Mouse (Mus musculus) hindbrain, embryonic 13.5 days (tissue): ENCODE measurements at regions not wholly inside any gene's neighbourhood (a gene's known extent, or its start where the extent isn't known, plus 50 kb on each side); places are given as distances from the start of the nearest gene placed in this dataset.
"Not testable (repeated sequence)": the region's sequence is repeated elsewhere in the genome, so short reads cannot be mapped to it uniquely, and the experiment has no call there.

Source experiments
- ATAC-seq: fragments of 200-750 bp; cut with Nextera tagmentation; 2 replicates; pipeline ENCODE4 v1.8.0; 2017; ENCODE audit warnings: moderate TSS enrichment; ENCODE audit not compliant: low FRiP score
- H3K27ac ChIP-seq: fragments of 300-500 bp; sonication (generic); 2 replicates; pipeline ENCODE4 v1.5.1; 2015; ENCODE audit warnings: inconsistent platforms, mild to moderate bottlenecking, moderate library complexity
- H3K27me3 ChIP-seq: fragments of 300-500 bp; sonication (generic); 2 replicates; pipeline ENCODE4 v1.6.1; 2015; ENCODE audit warnings: mild to moderate bottlenecking, inconsistent platforms
- H3K36me3 ChIP-seq: fragments of 300-500 bp; sonication (generic); 2 replicates; pipeline ENCODE4 v1.6.1; 2015; ENCODE audit warnings: mild to moderate bottlenecking, inconsistent platforms
- H3K4me1 ChIP-seq: fragments of 300-500 bp; sonication (generic); replicated peaks from 2 replicates; pipeline ENCODE4 v1.6.1; 2015; ENCODE audit warnings: inconsistent platforms
- H3K4me2 ChIP-seq: fragments of 300-500 bp; sonication (generic); 2 replicates; pipeline ENCODE4 v1.6.1; 2015; ENCODE audit warnings: inconsistent platforms, mild to moderate bottlenecking, moderate library complexity
- H3K4me3 ChIP-seq: fragments of 300-500 bp; sonication (generic); 2 replicates; pipeline ENCODE4 v1.5.1; 2015; ENCODE audit warnings: mild to moderate bottlenecking, inconsistent platforms
- H3K9ac ChIP-seq: fragments of 300-500 bp; sonication (generic); 2 replicates; pipeline ENCODE4 v1.6.1; 2015; ENCODE audit warnings: mild to moderate bottlenecking, inconsistent platforms
- H3K9me3 ChIP-seq: fragments of 300-500 bp; sonication (generic); 2 replicates; pipeline ENCODE4 v1.6.1; 2016; ENCODE audit warnings: inconsistent platforms
- WGBS: fragments of 180-500 bp; shearing (Covaris S2); methylation state at CpG from one replicate; pipeline ENCODE4 v1.1.7; 2015; 5-methylcytosine and 5-hydroxymethylcytosine counted together

DNA sequence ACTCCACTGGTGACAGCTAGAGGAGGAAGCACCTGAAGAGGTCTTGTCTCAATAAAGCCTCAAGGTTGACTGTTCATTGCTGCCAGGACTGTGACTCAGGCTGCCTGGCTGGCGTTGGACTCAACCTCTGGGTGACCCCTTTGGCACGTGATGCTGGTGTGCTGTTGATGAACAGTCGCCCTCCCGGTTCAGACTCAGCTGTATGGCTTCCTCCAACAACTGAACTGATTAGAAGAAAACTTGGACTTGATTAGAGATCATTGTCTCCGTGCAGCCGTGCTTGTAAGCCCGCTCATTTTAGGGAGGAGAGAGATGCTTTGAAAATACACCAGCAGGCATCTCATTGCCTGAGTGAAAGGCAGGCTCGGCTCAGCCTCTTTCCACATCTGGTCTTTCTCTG is 103.2 kb upstream of the Nxpe4 start:
- Histone ChIP-seq H3K27me3 (no peaks in the 10 kb centered on the region), H3K4me2 (no peak overlapping the region), H3K4me1 (peaks cover 17% of the 10 kb centered on the region), H3K9ac (no peak overlapping the region), H3K9me3 (no peaks in the 10 kb centered on the region), H3K36me3 (no peaks in the 10 kb centered on the region), H3K4me3 (no peak overlapping the region), H3K27ac (peak overlapping the region; percentile 48)
- ATAC-seq, result no peak
- 56% methylated on average over 8 of the region's 8 CpGs for WGBS

DNA sequence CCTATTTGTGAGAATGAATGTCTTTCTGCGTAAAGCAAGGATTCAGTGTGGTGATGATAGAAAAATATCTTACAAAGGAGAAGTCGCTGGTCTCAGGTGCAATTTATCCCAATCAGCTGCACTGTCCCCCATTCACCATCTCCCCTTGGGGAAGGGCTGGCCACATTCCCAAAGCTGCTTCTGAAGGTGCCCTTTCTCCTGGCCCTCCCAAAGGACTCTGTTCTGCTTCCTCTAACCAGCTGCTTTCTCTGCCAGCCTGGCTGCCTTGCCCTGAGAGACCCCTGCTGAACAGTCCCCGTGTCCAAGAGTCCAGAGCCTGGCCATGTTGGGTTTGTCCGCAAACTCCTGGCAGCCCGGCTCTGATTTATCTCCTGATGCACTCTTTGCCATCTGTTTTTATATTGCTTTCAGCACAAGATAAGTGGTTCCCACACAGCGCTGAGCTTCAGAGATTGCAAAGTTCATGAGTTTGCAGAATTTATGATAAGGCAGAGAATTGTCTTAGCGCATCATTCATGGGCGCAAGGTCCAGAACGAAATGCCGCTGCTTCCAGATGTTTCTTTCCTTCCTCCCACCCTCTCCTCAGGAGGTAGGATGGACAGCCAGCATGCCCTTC is 102.2 kb upstream of the Nxpe4 start:
- H3K4me3 ChIP-seq, result no peak overlapping the region
- WGBS, result 89% methylated on average over 10 of the region's 10 CpGs
- H3K4me1 ChIP-seq, result peaks cover 15% of the 10 kb centered on the region
- no peak overlapping the region for H3K9ac ChIP-seq
- H3K27ac ChIP-seq, result no peak overlapping the region
- H3K27me3 ChIP-seq, result no peaks in the 10 kb centered on the region
- no peak overlapping the region for H3K4me2 ChIP-seq
- H3K9me3 ChIP-seq, result no peaks in the 10 kb centered on the region
- ATAC-seq, result no peak
- no peaks in the 10 kb centered on the region for H3K36me3 ChIP-seq

DNA sequence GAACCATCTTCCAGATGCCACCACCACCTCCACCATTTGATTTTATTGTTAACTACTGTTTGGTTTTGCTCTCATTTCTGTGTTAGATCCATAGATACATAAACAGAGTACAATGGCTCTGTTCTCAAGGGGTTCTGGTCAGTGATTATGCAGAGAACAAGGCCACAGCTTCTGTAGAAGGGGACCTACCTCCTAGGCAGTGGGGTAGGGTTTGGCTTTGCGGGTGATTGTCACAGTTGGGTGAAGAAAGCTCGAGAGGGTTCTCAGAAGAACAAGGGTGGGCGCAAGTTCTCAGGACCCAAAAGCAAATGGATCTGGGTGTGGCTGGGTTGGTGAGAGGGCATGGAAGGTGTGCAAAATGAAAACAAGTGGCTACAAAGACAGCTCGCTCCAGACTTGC is 100.8 kb upstream of the Nxpe4 start:
- H3K27me3 ChIP-seq, result no peaks in the 10 kb centered on the region
- 90% methylated on average over 4 of the region's 4 CpGs for WGBS
- no peaks in the 10 kb centered on the region for H3K36me3 ChIP-seq
- H3K9ac ChIP-seq, result no peak overlapping the region
- no peak overlapping the region for H3K27ac ChIP-seq
- H3K4me3 ChIP-seq, result no peak overlapping the region
- ATAC-seq, result no peak
- no peak overlapping the region for H3K4me2 ChIP-seq
- H3K4me1 ChIP-seq, result peaks cover 4% of the 10 kb centered on the region; the same call in 1 of the 2 replicates
- H3K9me3 ChIP-seq, result no peaks in the 10 kb centered on the region

DNA sequence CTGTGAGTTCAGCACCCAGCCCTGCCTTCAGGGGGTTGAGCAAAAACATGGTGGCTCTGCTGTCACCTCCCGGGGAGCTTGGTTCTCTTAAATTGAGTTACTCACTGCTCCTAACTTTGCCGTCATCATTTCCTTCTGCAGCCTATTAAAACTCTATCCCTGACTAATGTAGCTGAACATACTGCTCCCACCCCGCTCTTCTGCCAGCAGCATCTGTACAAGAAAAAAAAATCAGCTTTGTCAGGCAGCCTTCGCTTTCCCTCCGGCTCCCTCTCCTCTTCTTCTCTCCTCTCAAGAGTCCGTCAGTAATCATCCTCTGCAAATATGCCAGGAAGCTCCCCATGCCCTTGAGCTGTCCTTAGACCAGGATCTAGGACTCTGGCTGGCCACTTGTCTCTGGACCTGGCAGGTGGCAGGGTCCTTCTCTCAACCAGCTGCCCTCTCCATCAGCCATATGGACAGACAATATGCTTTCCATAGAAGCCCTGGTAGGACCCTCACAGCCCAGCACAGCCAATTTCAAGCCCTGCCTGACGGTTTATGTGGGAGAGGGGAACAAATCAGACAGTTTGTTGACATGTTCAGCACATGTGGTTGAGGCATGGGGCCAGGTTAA is 95.0 kb upstream of the Nxpe4 start:
- 68% methylated on average over 7 of the region's 7 CpGs for WGBS
- H3K27ac ChIP-seq, result peak overlapping the region; percentile 72
- H3K36me3 ChIP-seq, result no peaks in the 10 kb centered on the region
- H3K9me3 ChIP-seq, result no peaks in the 10 kb centered on the region
- H3K4me1 ChIP-seq, result peaks cover 11% of the 10 kb centered on the region
- H3K4me3 ChIP-seq, result no peak overlapping the region
- H3K9ac ChIP-seq, result no peak overlapping the region
- no peak overlapping the region for H3K4me2 ChIP-seq
- H3K27me3 ChIP-seq, result no peaks in the 10 kb centered on the region
- ATAC-seq, result no peak

DNA sequence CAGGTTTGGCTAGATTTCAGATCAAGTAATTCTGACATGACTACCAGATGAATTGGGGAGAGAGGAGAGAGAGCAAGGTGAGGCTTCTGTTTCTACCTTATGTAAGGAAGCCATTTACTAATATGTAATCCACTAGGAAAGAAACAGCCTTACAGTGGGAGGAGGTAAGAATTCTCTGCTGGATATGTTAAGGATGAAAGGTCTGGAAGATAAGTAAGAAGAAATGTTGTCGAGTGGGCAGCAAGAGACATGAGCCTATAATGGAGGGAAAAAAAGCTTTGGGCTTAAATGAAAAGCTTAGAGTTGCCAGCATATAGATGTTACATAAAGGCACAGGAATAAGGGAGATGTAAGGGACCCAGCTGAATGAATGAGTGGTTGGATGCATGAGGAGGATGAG is 89.2 kb upstream of the Nxpe4 start:
- H3K9me3 ChIP-seq, result no peaks in the 10 kb centered on the region
- no peak for ATAC-seq
- 81% methylated on average over 1 of the region's 1 CpGs for WGBS

DNA sequence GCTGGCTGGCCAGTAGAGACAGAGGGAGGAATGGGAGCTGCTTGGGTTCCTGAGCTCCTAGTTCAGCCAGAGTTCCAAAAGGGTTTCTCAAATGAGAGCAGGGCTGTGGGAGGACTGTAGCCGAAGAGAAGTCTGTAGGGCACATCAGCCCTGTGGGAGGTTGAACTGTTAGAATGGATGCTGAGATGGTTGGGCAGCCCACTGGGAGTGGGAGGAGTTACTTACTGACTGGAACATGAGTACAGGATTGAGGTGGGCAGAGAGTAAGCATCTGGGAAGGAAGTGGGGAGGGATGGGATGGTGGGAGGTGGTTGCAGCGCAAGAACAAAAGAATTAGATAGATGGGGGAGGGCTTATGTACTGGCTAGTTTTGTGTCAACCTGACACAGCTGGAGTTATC is 88.7 kb upstream of the Nxpe4 start:
- Histone ChIP-seq H3K9ac (no peak overlapping the region), H3K27ac (no peak overlapping the region), H3K27me3 (no peaks in the 10 kb centered on the region), H3K4me2 (no peak overlapping the region), H3K4me1 (no peaks in the 10 kb centered on the region), H3K9me3 (no peaks in the 10 kb centered on the region), H3K36me3 (no peaks in the 10 kb centered on the region), H3K4me3 (no peak overlapping the region)
- 68% methylated on average over 2 of the region's 2 CpGs for WGBS
- no peak for ATAC-seq

More for the DNA sequence above, 89.2 kb upstream of the Nxpe4 start:
- Histone ChIP-seq H3K27me3 (no peaks in the 10 kb centered on the region), H3K4me1 (no peaks in the 10 kb centered on the region), H3K36me3 (no peaks in the 10 kb centered on the region), H3K9ac (no peak overlapping the region), H3K27ac (no peak overlapping the region), H3K4me2 (no peak overlapping the region), H3K4me3 (no peak overlapping the region)

DNA sequence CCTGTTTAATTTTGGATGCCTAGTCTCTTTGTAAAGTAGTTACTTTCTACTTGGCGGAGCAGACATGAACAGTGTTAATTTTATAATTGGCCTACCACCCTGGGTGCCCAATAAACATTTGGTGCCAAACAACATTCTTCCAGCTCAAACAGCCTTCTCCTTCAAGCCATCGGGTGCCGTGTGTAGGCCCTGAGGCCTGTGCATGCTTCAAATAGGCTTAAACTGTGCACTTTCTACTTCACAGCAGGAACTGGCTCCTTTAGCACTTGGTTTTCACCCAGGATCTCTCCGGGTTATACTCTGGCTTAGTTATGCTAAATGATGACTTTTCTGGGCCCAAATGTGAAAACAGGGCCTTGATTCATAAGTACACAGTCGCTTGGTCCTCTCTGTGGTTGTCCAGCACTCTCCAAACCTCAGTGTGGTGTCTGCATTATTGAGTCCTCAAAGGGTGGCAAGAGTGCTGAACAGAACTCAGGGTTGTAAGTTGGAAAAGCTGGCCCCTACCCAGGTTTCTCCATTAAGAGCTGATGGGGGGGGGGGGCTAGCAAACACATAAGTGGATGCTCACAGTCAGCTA is 86.1 kb upstream of the Nxpe4 start:
- H3K27ac ChIP-seq, result no peak overlapping the region
- ATAC-seq, result no peak
- no peak overlapping the region for H3K4me3 ChIP-seq
- H3K4me2 ChIP-seq, result no peak overlapping the region
- WGBS, result 73% methylated on average over 5 of the region's 5 CpGs
- no peak overlapping the region for H3K9ac ChIP-seq
- no peaks in the 10 kb centered on the region for H3K27me3 ChIP-seq
- H3K4me1 ChIP-seq, result no peaks in the 10 kb centered on the region
- H3K36me3 ChIP-seq, result no peaks in the 10 kb centered on the region
- no peaks in the 10 kb centered on the region for H3K9me3 ChIP-seq

DNA sequence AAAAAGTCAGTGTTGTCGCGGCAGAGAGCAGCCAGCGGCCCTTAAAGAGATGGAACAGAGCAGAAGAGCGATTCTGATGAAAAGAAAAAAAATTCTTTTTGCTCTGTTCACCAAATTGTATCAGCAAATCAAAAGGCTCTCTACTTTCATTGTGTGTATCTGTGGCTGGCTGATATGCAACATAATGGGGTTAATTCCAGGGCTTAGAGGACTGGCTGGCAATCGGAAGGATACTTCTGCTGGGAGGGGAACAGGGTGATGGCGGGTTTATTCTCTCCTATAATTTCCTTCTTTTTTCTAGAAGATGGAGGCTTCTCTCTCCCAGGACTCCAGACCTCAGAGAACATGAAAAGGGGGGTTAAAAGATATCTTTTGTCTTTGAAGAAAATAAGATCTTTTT is 79.4 kb upstream of the Nxpe4 start:
- no peak for ATAC-seq
- 25% methylated on average over 6 of the region's 6 CpGs for WGBS

DNA sequence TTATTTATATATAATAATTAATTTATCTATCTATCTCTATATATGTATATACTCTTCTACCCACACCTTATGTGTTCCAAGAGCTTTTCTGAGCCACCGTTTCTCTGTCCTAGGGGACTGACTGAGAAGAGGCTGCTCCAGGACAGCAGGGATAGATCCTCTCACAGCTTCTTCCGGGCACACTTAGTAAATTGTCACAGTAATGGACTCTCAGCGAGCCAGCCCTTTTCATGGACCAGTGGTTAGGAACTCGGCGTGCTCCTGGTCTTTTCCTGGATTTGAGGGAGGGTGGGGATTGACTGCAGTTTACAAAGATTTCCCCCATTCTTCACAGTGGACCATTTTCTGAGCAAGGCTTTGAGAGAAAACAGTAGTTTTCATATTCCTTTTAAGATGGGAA is 77.6 kb upstream of the Nxpe4 start:
- H3K36me3 ChIP-seq, H3K27me3 ChIP-seq, ATAC-seq, H3K9ac ChIP-seq, H3K4me2 ChIP-seq, H3K9me3 ChIP-seq, H3K27ac ChIP-seq, H3K4me3 ChIP-seq: not testable (repeated sequence)
- WGBS, result 45% methylated on average over 5 of the region's 5 CpGs
- H3K4me1 ChIP-seq, result peaks cover 12% of the 10 kb centered on the region

More for the DNA sequence above, 79.4 kb upstream of the Nxpe4 start:
- H3K4me2 ChIP-seq, result no peak overlapping the region
- H3K27me3 ChIP-seq, result no peaks in the 10 kb centered on the region
- H3K9me3 ChIP-seq, result no peaks in the 10 kb centered on the region
- no peaks in the 10 kb centered on the region for H3K36me3 ChIP-seq
- H3K4me3 ChIP-seq, result no peak overlapping the region
- H3K4me1 ChIP-seq, result peaks cover 12% of the 10 kb centered on the region
- no peak overlapping the region for H3K9ac ChIP-seq
- H3K27ac ChIP-seq, result 0 out of 2 replicates have a peak overlapping the region, but pooled peaks have one; percentile 30

DNA sequence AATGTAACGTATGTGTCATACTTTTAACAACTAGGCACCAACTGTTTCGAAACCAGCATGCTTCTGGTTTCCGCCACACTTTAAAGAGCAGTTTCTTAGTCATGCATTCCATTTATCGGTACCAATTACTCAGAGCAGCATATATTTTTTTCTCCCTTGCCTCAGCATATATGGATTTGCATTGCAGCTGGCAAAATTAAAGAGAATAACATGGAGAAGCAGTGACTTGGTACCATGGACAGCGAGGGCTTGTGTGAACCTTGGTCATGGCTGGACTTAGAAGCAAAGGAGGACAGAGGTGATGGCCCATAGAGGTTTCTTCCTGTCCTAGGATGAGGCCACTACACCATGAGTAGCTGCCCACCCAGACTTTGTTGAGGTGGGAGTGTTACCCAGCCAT is 72.2 kb upstream of the Nxpe4 start:
- Histone ChIP-seq H3K36me3 (no peaks in the 10 kb centered on the region), H3K4me1 (no peaks in the 10 kb centered on the region; the same call in 1 of the 2 replicates), H3K4me3 (no peak overlapping the region), H3K27me3 (no peaks in the 10 kb centered on the region), H3K27ac (no peak overlapping the region), H3K9me3 (no peaks in the 10 kb centered on the region), H3K4me2 (no peak overlapping the region), H3K9ac (no peak overlapping the region)
- no peak for ATAC-seq
- 91% methylated on average over 5 of the region's 5 CpGs for WGBS

DNA sequence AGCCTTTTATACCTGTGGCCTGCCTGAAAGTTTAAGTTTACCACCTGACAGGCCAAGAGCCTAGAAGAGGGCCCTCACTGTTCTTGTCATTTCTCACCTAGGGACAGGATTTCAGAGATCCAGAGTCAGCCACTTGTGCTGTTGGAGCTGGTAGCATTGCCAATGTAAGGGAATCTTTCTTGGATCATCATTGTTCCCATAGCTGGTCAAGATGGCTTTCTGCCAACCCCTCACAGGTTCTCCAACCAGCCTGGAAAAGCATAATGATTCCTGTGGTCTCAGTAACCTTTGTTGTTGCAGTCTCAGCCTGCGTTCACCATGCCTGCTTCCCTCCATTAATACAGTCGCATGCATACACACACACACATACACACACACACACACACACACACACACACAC is 67.1 kb upstream of the Nxpe4 start:
- H3K27me3 ChIP-seq, result no peaks in the 10 kb centered on the region
- peaks cover 11% of the 10 kb centered on the region; the same call in 1 of the 2 replicates for H3K4me1 ChIP-seq
- H3K9ac ChIP-seq, result no peak overlapping the region
- ATAC-seq, result no peak
- H3K9me3 ChIP-seq, result no peaks in the 10 kb centered on the region
- H3K27ac ChIP-seq, result no peak overlapping the region
- H3K36me3 ChIP-seq, result no peaks in the 10 kb centered on the region
- no peak overlapping the region for H3K4me2 ChIP-seq
- 62% methylated on average over 2 of the region's 2 CpGs for WGBS
- no peak overlapping the region for H3K4me3 ChIP-seq

DNA sequence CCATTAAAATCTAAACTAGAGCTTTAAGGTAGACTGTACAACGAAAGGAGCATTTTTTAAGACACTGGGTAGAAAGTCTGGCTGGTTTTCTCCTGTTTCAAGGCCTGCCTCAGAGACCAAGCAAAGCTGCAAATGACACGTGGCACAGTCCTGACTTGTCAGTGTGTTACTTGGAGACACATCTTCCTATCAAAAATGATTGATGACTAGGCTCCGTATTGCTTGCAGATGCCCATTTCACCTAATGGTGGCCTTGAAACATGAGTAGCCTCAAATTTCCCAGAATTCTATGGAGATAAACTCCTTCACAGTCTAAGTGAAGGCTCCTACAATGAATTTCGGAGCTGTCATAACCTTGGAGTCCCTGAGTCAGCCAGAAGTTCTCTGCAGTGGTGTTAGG is 62.0 kb upstream of the Nxpe4 start:
- Histone ChIP-seq H3K4me3 (no peak overlapping the region), H3K9ac (no peak overlapping the region), H3K4me1 (peaks cover 11% of the 10 kb centered on the region; the same call in 1 of the 2 replicates), H3K27me3 (no peaks in the 10 kb centered on the region), H3K4me2 (no peak overlapping the region), H3K9me3 (no peaks in the 10 kb centered on the region), H3K27ac (no peak overlapping the region), H3K36me3 (no peaks in the 10 kb centered on the region)
- 79% methylated on average over 4 of the region's 4 CpGs for WGBS
- no peak for ATAC-seq
